Mouse (Mus musculus) MEL (cell line): Measurements from ENCODE around the gene Cacnb3.

Experiments used
- BHLHE40 ChIP-seq: IDR thresholded peaks from 2 replicates; pipeline ENCODE4 v1.6.1; 2012; ENCODE audit warnings: low read depth, mild to moderate bottlenecking, inconsistent platforms, low read length, improper control_type of control experiment, borderline replicate concordance
- CHD2 ChIP-seq: IDR thresholded peaks from 2 replicates; pipeline ENCODE4 v1.6.1; 2011; ENCODE audit warnings: low read length, improper control_type of control experiment
- CTCF ChIP-seq, 3 experiments: IDR thresholded peaks in 2 of 3; conservative IDR thresholded peaks in 1 of 3; 2 replicates each; pipeline ENCODE4 v1.5.1; 2011 to 2012; ENCODE audit warnings: low read length in 3 of 3, low read depth in 2 of 3, mild to moderate bottlenecking in 2 of 3, improper control_type of control experiment in 1 of 3, inconsistent platforms in 1 of 3, mixed read lengths in 1 of 3, moderate library complexity in 1 of 3; ENCODE audit not compliant: control insufficient read depth in 1 of 3, insufficient read depth in 1 of 3, poor library complexity in 1 of 3, severe bottlenecking in 1 of 3
- ELF1 ChIP-seq: IDR thresholded peaks from 2 replicates; pipeline ENCODE4 v1.6.1; 2014; ENCODE audit warnings: low read depth, mild to moderate bottlenecking, inconsistent platforms, low read length, improper control_type of control experiment, moderate library complexity
- GABPA ChIP-seq: IDR thresholded peaks from 2 replicates; pipeline ENCODE4 v1.6.1; 2012; ENCODE audit warnings: low read depth, mild to moderate bottlenecking, inconsistent platforms, low read length, improper control_type of control experiment, moderate library complexity
- MAFK ChIP-seq: IDR thresholded peaks from 2 replicates; pipeline ENCODE4 v1.6.1; 2011; ENCODE audit warnings: low read depth, mild to moderate bottlenecking, low read length, improper control_type of control experiment, borderline replicate concordance
- POLR2A ChIP-seq, 2 experiments: IDR thresholded peaks; 2 replicates each; pipeline ENCODE4 v1.6.1; 2011 to 2012; ENCODE audit warnings: low read length in 2 of 2, mild to moderate bottlenecking in 2 of 2, control low read depth in 1 of 2, improper control_type of control experiment in 1 of 2, low read depth in 1 of 2, moderate library complexity in 1 of 2; ENCODE audit not compliant: control insufficient read depth in 1 of 2, insufficient read depth in 1 of 2, poor library complexity in 1 of 2
- POLR2AphosphoS5 ChIP-seq: IDR thresholded peaks from 2 replicates; pipeline ENCODE4 v1.6.1; 2012; ENCODE audit warnings: low read depth, borderline replicate concordance, mild to moderate bottlenecking, inconsistent platforms, low read length, moderate library complexity, mixed read lengths
- RAD21 ChIP-seq: IDR thresholded peaks from 2 replicates; pipeline ENCODE4 v1.6.1; 2011; ENCODE audit warnings: mild to moderate bottlenecking, low read depth, low read length, improper control_type of control experiment
- ZC3H11A ChIP-seq: IDR thresholded peaks from 2 replicates; pipeline ENCODE4 v1.6.1; 2012; ENCODE audit warnings: low read depth, mild to moderate bottlenecking, inconsistent platforms, low read length, improper control_type of control experiment
- ZKSCAN1 ChIP-seq: IDR thresholded peaks from 2 replicates; pipeline ENCODE4 v1.6.1; 2012; ENCODE audit warnings: low read depth, mild to moderate bottlenecking, inconsistent platforms, low read length, improper control_type of control experiment, moderate library complexity
- ZMIZ1 ChIP-seq: IDR thresholded peaks from 2 replicates; pipeline ENCODE4 v1.6.1; 2012; ENCODE audit warnings: low read depth, mild to moderate bottlenecking, inconsistent platforms, low read length, improper control_type of control experiment, moderate library complexity
- ZNF384 ChIP-seq: IDR thresholded peaks from 2 replicates; pipeline ENCODE4 v1.6.1; 2012; ENCODE audit warnings: low read depth, mild to moderate bottlenecking, inconsistent platforms, low read length, improper control_type of control experiment

DNA sequence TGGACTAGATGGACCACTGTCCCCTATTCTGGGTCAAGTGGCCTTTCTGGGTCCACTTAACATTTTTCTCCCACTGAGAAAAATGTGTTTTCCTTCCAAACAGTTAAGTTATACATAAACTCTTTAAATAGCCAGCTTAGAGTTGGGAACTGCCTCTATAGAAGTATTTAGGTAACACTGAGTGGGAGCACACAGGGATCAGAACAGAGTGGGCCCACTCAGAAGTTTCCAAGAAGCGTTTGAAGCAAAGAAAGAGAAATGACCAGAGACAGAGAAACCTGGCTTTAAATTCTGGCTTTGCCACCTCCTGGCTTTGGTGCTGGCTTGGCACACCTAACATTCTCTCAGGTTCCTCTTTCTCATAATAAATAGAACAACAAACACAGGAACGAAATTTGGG, 59.0 kb downstream of the Cacnb3 start:
- TF ChIP-seq CTCF (IDR thresholded peaks at IDR 0.05 in 2 of 3, conservative IDR thresholded peaks at IDR 0.05 in 1 of 3; ENCODE audit: control insufficient read depth in 1 of 3, insufficient read depth in 1 of 3, low read depth in 2 of 3, low read length in 3 of 3, poor library complexity in 1 of 3, severe bottlenecking in 1 of 3) (no peak), POLR2A (IDR thresholded peaks at IDR 0.05; ENCODE audit: control insufficient read depth in 1 of 2, insufficient read depth in 1 of 2, low read depth in 1 of 2, low read length in 2 of 2, poor library complexity in 1 of 2) (no peak), GABPA (no peak), ZNF384 (no peak), BHLHE40 (no peak), RAD21 (no peak), ZC3H11A (no peak), POLR2AphosphoS5 (no peak), ZKSCAN1 (no peak), ZMIZ1 (no peak), ELF1 (no peak), MAFK (no peak), CHD2 (no peak)
